Mouse (Mus musculus) forebrain, embryonic 11.5 days (tissue): ENCODE measurements at regions not wholly inside any gene's neighbourhood (a gene's known extent, or its start where the extent isn't known, plus 50 kb on each side); places are given as distances from the start of the nearest gene placed in this dataset.
"Not testable (repeated sequence)": the region's sequence is repeated elsewhere in the genome, so short reads cannot be mapped to it uniquely, and the experiment has no call there.

Source experiments
- ATAC-seq: fragments of 200-750 bp; cut with Nextera tagmentation; replicated peaks from 2 replicates; pipeline ENCODE4 v1.8.0; 2017; ENCODE audit warnings: moderate TSS enrichment; ENCODE audit not compliant: low FRiP score
- DNase-seq: peaks from one replicate; pipeline ENCODE4 v3.0.0-alpha.2; 2017; ENCODE audit warnings: low spot score
- H3K27ac ChIP-seq: fragments of 300-500 bp; sonication (generic); 2 replicates; pipeline ENCODE4 v1.5.1; 2014; ENCODE audit warnings: low read depth, low read length
- H3K27me3 ChIP-seq: fragments of 300-500 bp; sonication (generic); 2 replicates; pipeline ENCODE4 v1.6.1; 2014; ENCODE audit warnings: mild to moderate bottlenecking, low read length, mixed read lengths; ENCODE audit not compliant: control insufficient read depth, insufficient read depth
- H3K36me3 ChIP-seq: fragments of 300-500 bp; sonication (generic); 2 replicates; pipeline ENCODE4 v1.6.1; 2014; ENCODE audit warnings: mild to moderate bottlenecking, low read length, moderate library complexity, mixed read lengths; ENCODE audit not compliant: control insufficient read depth, insufficient read depth
- H3K4me1 ChIP-seq: fragments of 300-500 bp; sonication (generic); replicated peaks from 2 replicates; pipeline ENCODE4 v1.6.1; 2014; ENCODE audit warnings: low read length, mixed read lengths; ENCODE audit not compliant: control insufficient read depth, insufficient read depth
- H3K4me2 ChIP-seq: fragments of 300-500 bp; sonication (generic); 2 replicates; pipeline ENCODE4 v1.6.1; 2014; ENCODE audit warnings: low read depth, mild to moderate bottlenecking, low read length, moderate library complexity, mixed read lengths; ENCODE audit not compliant: severe bottlenecking
- H3K4me3 ChIP-seq: fragments of 300-500 bp; sonication (generic); 2 replicates; pipeline ENCODE4 v1.5.1; 2014; ENCODE audit warnings: low read depth, low read length
- H3K9ac ChIP-seq: fragments of 300-500 bp; sonication (generic); 2 replicates; pipeline ENCODE4 v1.6.1; 2014; ENCODE audit warnings: low read length
- H3K9me3 ChIP-seq: fragments of 300-500 bp; sonication (generic); 2 replicates; pipeline ENCODE4 v1.6.1; 2016; ENCODE audit warnings: low read length, mixed read lengths; ENCODE audit not compliant: control insufficient read depth
- WGBS: fragments of 180-500 bp; shearing (Covaris S2); extraction: QIAGEN DNeasy Blood & Tissue Kit; methylation state at CpG from one replicate; pipeline ENCODE4 v1.1.7; 2014; 5-methylcytosine and 5-hydroxymethylcytosine counted together

GRCm38 (mm10) chr9:92799695-92800094 lies 257.7 kb downstream of the Plod2 start:
- Histone ChIP-seq H3K4me3 (no peak overlapping the region), H3K4me1 (no peaks in the 10 kb centered on the region), H3K4me2 (no peak overlapping the region), H3K9me3 (no peaks in the 10 kb centered on the region), H3K27ac (no peak overlapping the region), H3K27me3 (no peaks in the 10 kb centered on the region), H3K9ac (no peak overlapping the region), H3K36me3 (no peaks in the 10 kb centered on the region)
- no peak for ATAC-seq
- 79% methylated on average over 1 of the region's 1 CpGs for WGBS
- no peak for DNase-seq

- ATAC-seq (no peak), DNase-seq (no peak)
- no peak overlapping the region for H3K4me2 ChIP-seq
- no peak overlapping the region for H3K27ac ChIP-seq
- H3K9ac ChIP-seq = no peak overlapping the region
- H3K4me3 ChIP-seq = no peak overlapping the region
- no peaks in the 10 kb centered on the region for H3K27me3 ChIP-seq
- no peaks in the 10 kb centered on the region for H3K9me3 ChIP-seq
- no peaks in the 10 kb centered on the region for H3K36me3 ChIP-seq
- no peaks in the 10 kb centered on the region for H3K4me1 ChIP-seq
Measured at GRCm38 (mm10) chr9:92809469-92809868, 267.4 kb downstream of the Plod2 start.

DNA sequence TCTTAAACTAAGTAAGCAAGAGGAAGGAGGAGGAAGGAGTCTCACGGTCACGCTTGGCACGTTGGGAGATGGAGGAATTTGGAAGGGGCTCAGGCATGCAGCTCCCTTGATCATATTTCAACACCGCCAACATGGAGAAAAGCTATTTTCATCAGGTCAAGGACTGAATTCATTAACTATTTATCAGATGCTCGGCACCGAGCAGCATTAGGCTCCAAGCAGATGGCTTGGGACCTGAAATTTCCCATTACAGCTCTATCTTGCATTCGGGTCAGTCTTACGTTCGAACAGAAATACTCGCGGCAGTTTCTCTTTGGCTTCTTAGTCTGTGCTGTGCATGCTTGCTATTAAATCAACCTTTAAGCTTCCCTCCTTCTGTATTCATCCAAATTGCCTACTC lies 278.7 kb downstream of the Plod2 start:
- WGBS = 74% methylated on average over 11 of the region's 11 CpGs
- no peaks in the 10 kb centered on the region for H3K9me3 ChIP-seq

DNA sequence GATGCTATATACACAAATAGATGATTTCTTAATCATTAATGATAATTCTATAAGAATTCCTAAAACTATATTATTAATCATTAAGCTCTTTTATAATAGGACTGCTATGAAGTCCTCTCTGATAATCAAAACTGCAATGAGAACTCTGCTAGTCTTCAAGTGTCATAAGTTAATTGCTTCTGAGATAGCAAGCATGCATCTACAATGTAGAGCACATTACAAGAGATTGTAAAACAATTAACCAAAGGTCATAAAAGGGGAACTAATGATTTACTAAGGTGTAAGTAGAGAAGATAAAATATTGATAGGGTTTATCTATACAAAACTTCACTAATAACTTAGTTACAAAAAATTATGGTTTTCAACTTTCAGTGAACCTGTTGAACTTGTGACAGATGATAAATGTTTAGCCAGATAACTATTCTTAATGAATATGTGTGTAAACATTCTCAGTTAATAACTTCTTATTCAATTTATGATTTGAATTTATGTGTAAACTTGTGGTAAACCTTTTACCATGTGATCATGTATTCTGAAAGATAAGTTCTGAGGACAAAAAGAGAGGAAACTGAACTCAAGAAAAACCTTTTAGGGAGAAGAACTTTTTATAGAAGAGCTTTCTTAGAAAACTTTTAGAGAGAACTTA lies 284.8 kb downstream of the Plod2 start:
- no peak for DNase-seq
- H3K9me3 ChIP-seq = no peaks in the 10 kb centered on the region
- H3K9ac ChIP-seq = no peak overlapping the region
- H3K27me3 ChIP-seq = no peaks in the 10 kb centered on the region
- no peak overlapping the region for H3K27ac ChIP-seq
- H3K4me3 ChIP-seq = no peak overlapping the region
- no peaks in the 10 kb centered on the region for H3K4me1 ChIP-seq
- ATAC-seq = no peak
- no peak overlapping the region for H3K4me2 ChIP-seq
- H3K36me3 ChIP-seq = no peaks in the 10 kb centered on the region

More for the DNA sequence above, 278.7 kb downstream of the Plod2 start:
- Histone ChIP-seq H3K4me3 (no peak overlapping the region), H3K4me2 (no peak overlapping the region), H3K36me3 (no peaks in the 10 kb centered on the region), H3K27ac (no peak overlapping the region), H3K9ac (no peak overlapping the region), H3K4me1 (no peaks in the 10 kb centered on the region), H3K27me3 (no peaks in the 10 kb centered on the region)
- no peak for ATAC-seq
- DNase-seq = no peak

DNA sequence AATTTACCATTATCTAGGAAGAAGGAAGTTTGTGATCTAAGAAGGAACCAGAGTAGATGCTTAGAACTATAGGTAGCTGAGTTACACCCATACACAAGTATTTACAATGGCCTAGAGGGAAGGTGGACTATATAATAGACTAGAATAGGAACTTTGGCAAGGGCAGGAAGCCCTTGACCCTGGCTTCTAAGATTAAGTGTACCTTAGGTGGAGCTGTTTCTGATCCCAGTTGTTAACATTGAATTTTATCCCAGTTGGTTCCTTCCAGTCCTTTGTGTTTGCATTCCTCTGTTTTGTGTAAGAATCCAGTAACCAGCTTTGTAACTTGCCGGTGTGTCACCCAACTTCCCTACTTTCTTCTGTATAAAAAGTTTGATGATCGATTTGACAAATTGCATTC lies 294.1 kb downstream of the Plod2 start:
- not testable (repeated sequence) for H3K9ac ChIP-seq, H3K4me1 ChIP-seq, H3K4me3 ChIP-seq, H3K27me3 ChIP-seq, H3K36me3 ChIP-seq, DNase-seq, ATAC-seq, H3K27ac ChIP-seq, H3K9me3 ChIP-seq, H3K4me2 ChIP-seq
- 93% methylated on average over 2 of the region's 2 CpGs for WGBS

- 90% methylated on average over 7 of the region's 7 CpGs for WGBS
- no peak for ATAC-seq
Measured at GRCm38 (mm10) chr9:92856410-92857083, 314.5 kb downstream of the Plod2 start.

GRCm38 (mm10) chr9:92865822-92866221 lies 323.8 kb downstream of the Plod2 start:
- Histone ChIP-seq H3K4me2 (no peak overlapping the region), H3K4me3 (no peak overlapping the region), H3K4me1 (no peaks in the 10 kb centered on the region), H3K9ac (no peak overlapping the region), H3K36me3 (no peaks in the 10 kb centered on the region), H3K27ac (no peak overlapping the region), H3K9me3 (no peaks in the 10 kb centered on the region), H3K27me3 (no peaks in the 10 kb centered on the region)
- ATAC-seq (no peak), DNase-seq (no peak)
- WGBS = 88% methylated on average over 6 of the region's 6 CpGs

More at GRCm38 (mm10) chr9:92856410-92857083, 314.5 kb downstream of the Plod2 start:
- H3K36me3 ChIP-seq = no peaks in the 10 kb centered on the region
- H3K4me2 ChIP-seq = no peak overlapping the region
- H3K27me3 ChIP-seq = no peaks in the 10 kb centered on the region
- H3K4me1 ChIP-seq = no peaks in the 10 kb centered on the region
- no peak overlapping the region for H3K4me3 ChIP-seq
- no peaks in the 10 kb centered on the region for H3K9me3 ChIP-seq
- no peak overlapping the region for H3K27ac ChIP-seq
- DNase-seq = no peak
- H3K9ac ChIP-seq = no peak overlapping the region

GRCm38 (mm10) chr9:92878589-92878988 lies 336.6 kb downstream of the Plod2 start:
- 43% methylated on average over 4 of the region's 4 CpGs for WGBS
- peaks cover 4% of the 10 kb centered on the region; the same call in 1 of the 2 replicates for H3K4me1 ChIP-seq

DNA sequence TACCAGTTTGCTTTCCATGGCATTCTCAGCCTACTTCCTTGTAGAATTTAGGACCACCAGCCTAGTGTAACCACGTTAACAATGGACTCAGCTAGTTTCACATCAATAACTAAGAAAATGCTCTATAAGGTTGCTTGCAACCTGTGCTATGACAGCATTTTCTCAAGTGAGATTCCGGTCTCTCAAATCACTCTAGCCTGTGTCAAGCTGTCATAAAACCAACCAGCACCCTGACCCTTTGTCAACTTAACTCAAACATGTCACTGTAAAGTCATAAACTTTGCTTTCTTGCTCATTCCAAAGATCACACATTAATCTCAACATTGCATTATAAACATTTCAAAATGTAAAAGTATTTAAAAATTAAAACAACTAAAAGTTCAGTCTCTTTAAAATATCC lies 337.8 kb downstream of the Plod2 start:
- Histone ChIP-seq H3K4me3 (no peak overlapping the region), H3K36me3 (no peaks in the 10 kb centered on the region), H3K27ac (no peak overlapping the region), H3K4me1 (peaks cover 4% of the 10 kb centered on the region; the same call in 1 of the 2 replicates), H3K9me3 (no peaks in the 10 kb centered on the region), H3K9ac (no peak overlapping the region), H3K27me3 (no peaks in the 10 kb centered on the region), H3K4me2 (no peak overlapping the region)
- ATAC-seq = no peak
- WGBS = 92% methylated on average over 2 of the region's 2 CpGs
- no peak for DNase-seq

More at GRCm38 (mm10) chr9:92878589-92878988, 336.6 kb downstream of the Plod2 start:
- Histone ChIP-seq H3K9ac (no peak overlapping the region), H3K9me3 (no peaks in the 10 kb centered on the region), H3K4me3 (no peak overlapping the region), H3K4me2 (no peak overlapping the region), H3K27me3 (no peaks in the 10 kb centered on the region), H3K36me3 (no peaks in the 10 kb centered on the region), H3K27ac (no peak overlapping the region)
- no peak for DNase-seq
- ATAC-seq = peak; percentile 47; the same call in 1 of the 2 replicates
